Mouse (Mus musculus): ENCODE data around the gene Slc25a17.

Slc25a17 gene

GRCm38 (mm10) chr15:81355146-81355761 lies 5.4 kb downstream of the Slc25a17 start:
- peak; percentile 20 for DNase-seq (ENCODE audit: low read depth, low spot score)

- DNase-seq (ENCODE audit: low read depth, low spot score): no peak
Observed at GRCm38 (mm10) chr15:81352638-81353037, 8.0 kb downstream of the Slc25a17 start.

- no peak for DNase-seq (ENCODE audit: low read depth, low spot score)
Observed at GRCm38 (mm10) chr15:81350401-81350800, 10.2 kb downstream of the Slc25a17 start.

- no peak for DNase-seq (ENCODE audit: low read depth, low spot score)
Observed at GRCm38 (mm10) chr15:81348366-81348765, 12.2 kb downstream of the Slc25a17 start.

- no peak for DNase-seq (ENCODE audit: low read depth, low spot score)
Observed at GRCm38 (mm10) chr15:81347466-81347865, 13.1 kb downstream of the Slc25a17 start.

GRCm38 (mm10) chr15:81341426-81341825 lies 19.2 kb downstream of the Slc25a17 start:
- DNase-seq (ENCODE audit: low read depth, low spot score): no peak

- DNase-seq (ENCODE audit: low read depth, low spot score): no peak
Observed at GRCm38 (mm10) chr15:81339158-81339557, 21.5 kb downstream of the Slc25a17 start.

GRCm38 (mm10) chr15:81336466-81336865 lies 24.1 kb downstream of the Slc25a17 start:
- DNase-seq (ENCODE audit: low read depth, low spot score): no peak

GRCm38 (mm10) chr15:81332517-81332916 lies 28.1 kb downstream of the Slc25a17 start:
- no peak for DNase-seq (ENCODE audit: low read depth, low spot score)

- DNase-seq (ENCODE audit: low read depth, low spot score): no peak
Observed at GRCm38 (mm10) chr15:81330816-81331433, 29.7 kb downstream of the Slc25a17 start.

- DNase-seq (ENCODE audit: low read depth, low spot score): no peak
Observed at GRCm38 (mm10) chr15:81329721-81330369, 30.8 kb downstream of the Slc25a17 start.

- no peak for DNase-seq (ENCODE audit: low read depth, low spot score)
Observed at GRCm38 (mm10) chr15:81327501-81327900, 33.1 kb downstream of the Slc25a17 start.

GRCm38 (mm10) chr15:81324979-81325378 lies 35.6 kb downstream of the Slc25a17 start:
- DNase-seq (ENCODE audit: low read depth, low spot score): no peak

GRCm38 (mm10) chr15:81320137-81320536 lies 40.5 kb downstream of the Slc25a17 start:
- no peak for DNase-seq (ENCODE audit: low read depth, low spot score)

- DNase-seq (ENCODE audit: low read depth, low spot score): no peak
Observed at GRCm38 (mm10) chr15:81319462-81319861, 41.1 kb downstream of the Slc25a17 start.

- DNase-seq (ENCODE audit: low read depth, low spot score): no peak
Observed at GRCm38 (mm10) chr15:81313928-81314327, 46.7 kb downstream of the Slc25a17 start.

- no peak for DNase-seq (ENCODE audit: low read depth, low spot score)
Observed at GRCm38 (mm10) chr15:81311026-81311425, 49.6 kb downstream of the Slc25a17 start.

- no peak for DNase-seq (ENCODE audit: low read depth, low spot score)
Observed at GRCm38 (mm10) chr15:81310353-81310752, 50.3 kb downstream of the Slc25a17 start.

GRCm38 (mm10) chr15:81308038-81308437 lies 52.6 kb downstream of the Slc25a17 start:
- no peak for DNase-seq (ENCODE audit: low read depth, low spot score)

- no peak for DNase-seq (ENCODE audit: low read depth, low spot score)
Observed at GRCm38 (mm10) chr15:81306501-81306900, 54.1 kb downstream of the Slc25a17 start.

GRCm38 (mm10) chr15:81305035-81305434 lies 55.6 kb downstream of the Slc25a17 start:
- no peak for DNase-seq (ENCODE audit: low read depth, low spot score)

- no peak for DNase-seq (ENCODE audit: low read depth, low spot score)
Observed at GRCm38 (mm10) chr15:81304006-81304405, 56.6 kb downstream of the Slc25a17 start.
